In the genomic region with DNA sequence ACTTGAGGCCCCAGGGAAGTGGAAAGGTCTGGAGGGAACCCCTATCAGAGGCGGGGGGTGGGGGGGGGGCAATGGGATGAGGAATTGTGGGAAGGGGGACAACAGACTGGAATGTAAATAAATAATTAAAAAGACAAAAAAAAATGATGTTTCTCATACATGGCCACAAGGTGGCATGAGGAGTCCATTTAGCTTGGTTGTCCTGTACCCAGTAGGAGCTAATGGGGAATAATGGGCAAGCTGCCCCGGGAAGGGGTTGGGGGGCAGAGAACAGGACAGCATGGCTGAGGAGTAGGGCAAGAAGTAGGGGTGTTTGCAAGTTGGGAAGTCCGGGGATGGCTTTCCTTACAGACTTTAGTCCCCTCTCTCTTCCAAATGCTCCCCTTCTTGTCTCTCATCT, we compare ENCODE assay signal across 17 mouse cellular contexts.
A peak's percentile ranks its signal among the peaks of the same experiment; 100 is the strongest.
DNase-seq lines count a peak whose midpoint lies in the region; ATAC-seq and TF ChIP-seq lines count a peak whose summit lies in the region.
"Had no signal": no experiment of that assay in that cellular context is flagged by ENCODE, and none has a peak within 500 bp of the region (broad histone marks: within the 10 kb centered on the region; RNA-seq: fewer than 3 reads in every experiment).

No protein-coding gene starts in this region.

- no peaks in the 10 kb centered on the region for H3K4me1 ChIP-seq in kidney, adult 2 months (ENCODE audit: control insufficient read depth, insufficient read depth, low read length)
- no peaks in the 10 kb centered on the region for H3K4me1 ChIP-seq in midbrain, postnatal 0 days (ENCODE audit: insufficient read depth, low read length)
- no peaks in the 10 kb centered on the region for H3K4me1 ChIP-seq in midbrain, embryonic 11.5 days (ENCODE audit: control insufficient read depth, insufficient read depth, low read length)
- H3K4me1 ChIP-seq: hindbrain, embryonic 12.5 days; kidney, embryonic 15.5 days; limb, embryonic 13.5 days; midbrain, embryonic 15.5 days; neural tube, embryonic 12.5 days had no signal

- ATAC-seq in CD4-positive, CD25-positive, alpha-beta regulatory T cell, adult 4 months: no peak
- ATAC-seq in midbrain, postnatal 0 days (ENCODE audit: low FRiP score): no peak
- ATAC-seq in midbrain, embryonic 11.5 days (ENCODE audit: low FRiP score): no peak
- ATAC-seq: midbrain, embryonic 15.5 days had no signal

- H3K27me3 ChIP-seq in kidney, adult 2 months (replicated peaks; ENCODE audit: control insufficient read depth, insufficient read depth, low read length): no peaks in the 10 kb centered on the region
- no peaks in the 10 kb centered on the region for H3K27me3 ChIP-seq in midbrain, postnatal 0 days (ENCODE audit: insufficient read depth, low read length)
- H3K27me3 ChIP-seq in midbrain, embryonic 11.5 days (ENCODE audit: control insufficient read depth, insufficient read depth, low read length): no peaks in the 10 kb centered on the region
- H3K27me3 ChIP-seq: hindbrain, embryonic 12.5 days; kidney, embryonic 15.5 days; limb, embryonic 13.5 days; midbrain, embryonic 15.5 days; neural tube, embryonic 12.5 days had no signal

- no peak overlapping the region for H3K4me3 ChIP-seq in kidney, adult 2 months (ENCODE audit: insufficient read depth, low read depth, low read length)
- H3K4me3 ChIP-seq in midbrain, postnatal 0 days (ENCODE audit: low read depth, low read length): no peak overlapping the region
- no peak overlapping the region for H3K4me3 ChIP-seq in midbrain, embryonic 11.5 days (ENCODE audit: low read depth, low read length)
- H3K4me3 ChIP-seq: heart, embryonic 10.5 days; hindbrain, embryonic 12.5 days; kidney, embryonic 15.5 days; limb, embryonic 13.5 days; midbrain, embryonic 15.5 days; neural tube, embryonic 12.5 days had no signal

- peak; percentile 5 for DNase-seq in CD4-positive, CD25-positive, alpha-beta regulatory T cell, adult 2 months (ENCODE audit: low read depth, low spot score)
- DNase-seq in kidney, adult 2 months: no peak
- no peak for DNase-seq in kidney, postnatal 25 days
- no peak for DNase-seq in midbrain, postnatal 0 days (ENCODE audit: low spot score)
- DNase-seq in midbrain, embryonic 11.5 days (ENCODE audit: low spot score, missing footprints): no peak
- no peak for DNase-seq in right cerebral cortex, adult 18-20 months
- DNase-seq in cerebellum, adult 11 months: no peak
- DNase-seq: B cell, adult 2 months; cerebellum, adult 11-12 months had no signal

- no peak overlapping the region for H3K4me2 ChIP-seq in midbrain, postnatal 0 days (ENCODE audit: low read depth, low read length, poor library complexity, severe bottlenecking)
- no peak overlapping the region for H3K4me2 ChIP-seq in midbrain, embryonic 11.5 days
- H3K4me2 ChIP-seq: hindbrain, embryonic 12.5 days; kidney, embryonic 15.5 days; limb, embryonic 13.5 days; midbrain, embryonic 15.5 days; neural tube, embryonic 12.5 days had no signal

- no peaks in the 10 kb centered on the region for H3K9me3 ChIP-seq in midbrain, postnatal 0 days (ENCODE audit: low read length)
- H3K9me3 ChIP-seq in midbrain, embryonic 11.5 days (ENCODE audit: control insufficient read depth, low read length): no peaks in the 10 kb centered on the region; the same call in 1 of the 2 replicates
- H3K9me3 ChIP-seq: heart, embryonic 10.5 days; hindbrain, embryonic 12.5 days; kidney, embryonic 15.5 days; limb, embryonic 13.5 days; midbrain, embryonic 15.5 days; neural tube, embryonic 12.5 days had no signal

- no peak for TF ChIP-seq POLR2A in kidney, adult 2 months (IDR thresholded peaks at IDR 0.05; ENCODE audit: low read depth, low read length)

- H3K27ac ChIP-seq in kidney, adult 2 months (ENCODE audit: insufficient read depth, low read depth, low read length): no peak overlapping the region
- no peak overlapping the region for H3K27ac ChIP-seq in midbrain, postnatal 0 days (ENCODE audit: low read depth, low read length)
- H3K27ac ChIP-seq in midbrain, embryonic 11.5 days (ENCODE audit: low read depth, low read length): no peak overlapping the region
- H3K27ac ChIP-seq: heart, embryonic 10.5 days; hindbrain, embryonic 12.5 days; kidney, embryonic 15.5 days; limb, embryonic 13.5 days; macrophage; midbrain, embryonic 15.5 days; neural tube, embryonic 12.5 days had no signal

- TF ChIP-seq CTCF in kidney, adult 2 months (conservative IDR thresholded peaks at IDR 0.05; ENCODE audit: insufficient read depth, insufficient read length, low read depth, low read length): peak; percentile 33; the same call in 1 of the 2 replicates
- TF ChIP-seq CTCF in midbrain, postnatal 0 days (IDR thresholded peaks at IDR 0.05): peak; percentile 43

- no peaks in the 10 kb centered on the region for H3K36me3 ChIP-seq in kidney, adult 2 months (ENCODE audit: control insufficient read depth, insufficient read depth, low read length)
- H3K36me3 ChIP-seq in midbrain, postnatal 0 days (ENCODE audit: insufficient read depth, low read length): no peaks in the 10 kb centered on the region
- H3K36me3 ChIP-seq in midbrain, embryonic 11.5 days (ENCODE audit: control insufficient read depth, insufficient read depth, low read length): no peaks in the 10 kb centered on the region
- H3K36me3 ChIP-seq: heart, embryonic 10.5 days; hindbrain, embryonic 12.5 days; kidney, embryonic 15.5 days; limb, embryonic 13.5 days; midbrain, embryonic 15.5 days; neural tube, embryonic 12.5 days had no signal

- 73% methylated on average over 3 of the region's 3 CpGs for WGBS in kidney, adult 2 months
- 58% methylated on average over 3 of the region's 3 CpGs for WGBS in midbrain, postnatal 0 days
- WGBS in midbrain, embryonic 11.5 days: 53% methylated on average over 3 of the region's 3 CpGs

- no peak overlapping the region for H3K9ac ChIP-seq in midbrain, postnatal 0 days (replicated peaks; ENCODE audit: low read length, poor library complexity, severe bottlenecking)
- H3K9ac ChIP-seq in midbrain, embryonic 11.5 days (ENCODE audit: low read length): no peak overlapping the region
- H3K9ac ChIP-seq: hindbrain, embryonic 12.5 days; kidney, embryonic 15.5 days; limb, embryonic 13.5 days; midbrain, embryonic 15.5 days; neural tube, embryonic 12.5 days had no signal
